Mouse (Mus musculus) megakaryocyte, embryonic 14.5 days (primary cell): ENCODE measurements around the gene Olfr288.

Experiments used
- FLI1 ChIP-seq: IDR thresholded peaks from 2 replicates; pipeline ENCODE4 v1.6.1; 2012; ENCODE audit warnings: low read length, inconsistent platforms, mixed read lengths
- GATA1 ChIP-seq: IDR thresholded peaks from 3 replicates; pipeline ENCODE4 v1.6.1; 2012; ENCODE audit warnings: mixed read lengths, low read length, inconsistent platforms, borderline replicate concordance

- TF ChIP-seq GATA1 (no peak), FLI1 (no peak)
Measured at GRCm38 (mm10) chr15:98162561-98162960, 32.8 kb downstream of the Olfr288 start.
